Mouse (Mus musculus) thymus, postnatal 0 days (tissue): ENCODE results near the gene Tmem200a. TPM values are rescaled to one million over a fixed set of nuclear protein-coding genes. Genes with fewer than 3 reads are reported as not detected.

Experiments used
- DNase-seq: peaks from one replicate; pipeline ENCODE4 v3.0.0-alpha.2; 2015; ENCODE audit warnings: low spot score
- polyA plus RNA-seq: library from polyadenylated mRNA; unstranded; fragments of >200 nt; fragmentation: Nextera tagmentation; extraction: Ambion mirVana; gene quantifications from 2 replicates; pipeline ENCODE4 v1.2.1, GENCODE M21; 2015

Gene Tmem200a
- polyA plus RNA-seq, 1 experiment from 2014 or later = 0.49 TPM

DNA sequence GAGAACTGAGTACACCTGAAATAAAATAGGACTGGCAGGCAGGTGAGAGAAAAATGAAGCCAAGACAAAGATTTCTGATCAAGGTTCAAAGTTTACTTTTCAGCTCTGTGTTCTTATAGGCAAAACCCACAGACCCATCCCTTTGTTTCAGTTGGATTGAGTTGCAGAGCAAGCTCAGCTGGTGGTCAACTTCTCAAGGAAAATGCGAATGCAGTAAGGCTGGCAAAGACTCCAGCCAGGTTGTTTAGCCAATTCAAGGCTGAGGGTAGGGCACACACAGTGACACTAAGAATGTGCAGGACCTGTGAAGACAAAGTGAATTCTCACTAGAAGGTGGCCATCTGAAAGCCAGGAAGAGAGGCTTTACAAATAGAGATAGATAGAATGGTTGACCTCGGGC lies 94.8 kb downstream of the Tmem200a start:
- DNase-seq = no peak

DNA sequence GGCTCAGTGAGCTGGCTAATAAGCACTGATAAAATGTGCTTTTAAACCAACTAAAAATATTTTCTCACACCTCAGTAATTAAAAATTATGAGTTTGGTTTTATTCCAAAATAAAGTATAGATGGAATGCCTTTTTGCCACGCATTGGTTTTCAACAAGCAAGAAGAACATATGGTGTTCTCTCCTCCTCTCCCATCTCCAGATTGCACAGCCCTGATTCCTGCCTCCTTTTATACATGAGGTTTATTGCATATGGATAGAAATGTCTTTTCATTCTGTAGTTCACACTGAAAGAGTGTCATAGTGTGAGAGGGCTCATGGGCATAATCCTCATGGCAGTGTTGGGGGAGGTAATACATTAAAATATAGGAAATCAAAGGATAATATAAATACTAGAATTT lies 96.2 kb downstream of the Tmem200a start:
- no peak for DNase-seq

DNA sequence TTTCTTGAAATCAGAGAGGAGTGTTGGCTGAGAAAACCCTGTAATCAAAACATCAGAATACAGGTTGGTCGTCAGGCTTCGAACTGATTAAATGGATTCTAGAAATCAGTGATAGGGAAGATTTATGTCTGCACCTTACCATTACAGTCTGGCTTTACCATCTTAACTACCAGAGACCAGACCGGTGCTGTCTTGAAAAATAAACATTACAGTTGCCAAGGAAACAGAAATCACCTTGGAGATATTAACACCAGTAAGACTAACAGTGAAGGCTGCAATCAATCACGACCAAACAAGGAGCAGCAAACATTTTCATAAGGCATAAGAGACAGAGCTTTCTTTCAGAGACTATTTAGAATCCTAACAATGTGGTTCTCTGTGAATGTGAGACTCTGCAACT lies 116.0 kb downstream of the Tmem200a start:
- no peak for DNase-seq

GRCm38 (mm10) chr10:25961066-25961465 lies 117.8 kb downstream of the Tmem200a start:
- no peak for DNase-seq

GRCm38 (mm10) chr10:25958762-25959753 lies 119.8 kb downstream of the Tmem200a start:
- no peak for DNase-seq

DNA sequence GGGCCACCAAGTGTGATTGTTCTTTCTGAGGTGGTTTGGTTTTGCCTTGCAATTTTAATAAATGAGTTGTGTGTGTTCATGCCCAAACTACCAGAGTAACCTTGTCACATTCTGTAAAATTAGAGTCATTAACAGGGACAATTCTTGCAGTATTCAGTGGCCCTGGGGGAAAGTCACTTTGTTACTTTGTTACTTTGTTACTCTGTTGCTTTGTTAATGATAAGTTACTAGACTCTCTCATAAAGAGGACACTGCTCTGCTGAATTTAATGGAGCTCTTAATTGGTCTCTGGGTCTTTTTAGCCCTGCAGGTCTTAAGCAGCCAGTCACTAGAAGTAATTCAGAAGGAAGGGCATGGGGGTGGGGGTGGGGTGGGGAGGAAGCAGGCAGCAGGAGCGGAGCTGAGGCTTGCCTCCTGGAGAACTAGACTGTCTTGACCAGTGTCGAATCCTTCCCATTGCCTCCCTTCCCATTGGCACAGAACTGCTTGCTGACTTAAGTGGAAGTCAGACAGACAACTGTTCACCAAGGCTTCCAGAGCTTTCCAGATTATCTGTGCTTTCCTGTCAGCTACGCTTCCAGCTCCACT lies 124.1 kb downstream of the Tmem200a start:
- DNase-seq = no peak

- DNase-seq = no peak
These were observed 126.0 kb downstream of the Tmem200a start for GRCm38 (mm10) chr10:25952838-25953237.

DNA sequence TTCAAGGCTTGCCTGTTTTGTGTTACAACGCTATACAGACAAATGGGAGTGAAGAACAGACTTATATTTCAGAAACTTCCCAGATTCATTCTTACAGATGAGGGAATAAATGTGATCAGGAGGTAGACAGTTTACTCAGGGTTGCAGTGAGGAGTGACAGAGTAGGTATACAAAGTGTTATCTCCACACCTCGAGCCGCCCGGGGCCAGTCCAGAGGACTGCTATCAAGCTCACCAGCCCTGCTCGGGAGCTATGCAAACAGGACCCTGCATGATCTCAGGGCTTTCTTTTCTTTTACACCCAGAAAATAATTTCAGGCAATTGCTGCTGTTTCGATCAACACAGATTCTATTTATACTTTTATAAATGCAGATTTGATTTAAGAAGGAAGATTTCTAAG lies 126.7 kb downstream of the Tmem200a start:
- no peak for DNase-seq

DNA sequence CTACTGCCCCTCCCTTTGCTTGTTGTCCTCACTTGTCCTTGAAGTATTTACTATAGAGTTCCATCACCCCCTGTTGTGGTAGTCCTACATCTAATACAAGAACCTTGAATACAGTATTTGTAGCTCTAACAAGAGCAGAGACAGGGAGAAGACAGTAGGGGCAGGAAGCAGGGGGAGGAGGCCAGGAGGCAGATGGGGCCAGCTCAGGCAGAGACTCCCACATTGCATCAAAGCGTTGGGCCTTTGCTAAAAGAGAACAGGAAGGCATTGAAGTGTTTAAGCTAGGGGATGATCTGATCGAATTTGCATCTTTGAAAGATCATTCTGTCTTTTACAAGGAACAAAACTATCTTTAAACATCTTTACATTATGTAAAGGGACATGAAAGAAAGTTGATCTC lies 133.0 kb downstream of the Tmem200a start:
- no peak for DNase-seq

DNA sequence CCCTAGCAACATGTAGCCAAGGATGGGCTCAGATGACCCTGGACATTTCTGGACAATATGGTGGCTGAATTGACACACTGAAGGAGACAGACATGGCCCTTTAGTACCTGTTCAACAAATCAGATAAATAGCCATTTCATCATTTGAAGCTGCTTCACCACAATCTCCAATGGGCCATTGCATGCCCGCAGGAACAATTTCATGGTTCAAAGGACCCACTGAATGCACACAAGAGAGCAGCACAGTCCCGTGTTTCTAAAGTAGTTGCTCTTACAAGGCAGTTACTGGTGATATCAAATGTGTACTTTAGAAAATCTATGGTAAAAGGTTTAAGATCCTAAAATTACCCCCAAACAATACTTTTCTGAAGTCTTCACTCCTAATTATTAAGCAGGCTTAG lies 134.2 kb downstream of the Tmem200a start:
- DNase-seq = no peak

GRCm38 (mm10) chr10:25931796-25932195 lies 147.1 kb downstream of the Tmem200a start:
- DNase-seq = no peak

DNA sequence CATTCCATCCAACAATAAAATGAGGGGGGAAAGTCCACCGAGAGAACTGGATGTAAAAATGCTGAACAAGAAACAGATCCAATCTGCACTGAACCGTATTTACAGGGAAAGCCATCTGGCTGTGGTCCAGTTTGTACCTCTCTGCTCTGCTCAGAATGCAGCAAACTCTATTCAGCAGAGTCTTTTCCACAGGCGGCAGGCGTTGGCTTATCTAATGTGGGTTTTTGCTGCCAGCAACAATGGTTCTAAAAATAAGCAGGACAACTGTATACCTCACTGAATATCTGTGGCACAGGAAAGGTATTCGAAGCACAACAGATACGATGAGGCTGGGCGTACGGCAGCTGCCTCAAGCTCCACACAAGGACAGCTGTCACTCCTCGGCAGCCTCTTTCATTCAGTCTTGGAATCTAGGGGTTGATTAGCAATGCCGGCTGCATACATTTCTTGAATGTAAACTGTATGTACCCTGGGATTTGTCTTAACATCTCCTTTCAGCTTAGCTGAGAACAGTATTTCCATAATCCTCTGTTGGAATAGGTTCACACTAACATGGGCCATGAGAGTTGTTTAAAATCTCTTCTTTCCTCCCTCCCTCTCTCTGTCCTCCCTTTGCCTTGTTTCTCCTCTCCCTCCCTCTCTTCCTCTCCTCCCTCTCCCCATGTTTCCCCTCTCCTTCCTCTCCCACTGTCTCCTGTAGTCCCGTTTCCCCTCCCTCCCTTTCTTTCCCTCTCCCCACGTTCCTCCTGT lies 149.3 kb downstream of the Tmem200a start:
- DNase-seq = no peak

- DNase-seq = no peak
These were observed 149.9 kb downstream of the Tmem200a start for GRCm38 (mm10) chr10:25928861-25929368.

DNA sequence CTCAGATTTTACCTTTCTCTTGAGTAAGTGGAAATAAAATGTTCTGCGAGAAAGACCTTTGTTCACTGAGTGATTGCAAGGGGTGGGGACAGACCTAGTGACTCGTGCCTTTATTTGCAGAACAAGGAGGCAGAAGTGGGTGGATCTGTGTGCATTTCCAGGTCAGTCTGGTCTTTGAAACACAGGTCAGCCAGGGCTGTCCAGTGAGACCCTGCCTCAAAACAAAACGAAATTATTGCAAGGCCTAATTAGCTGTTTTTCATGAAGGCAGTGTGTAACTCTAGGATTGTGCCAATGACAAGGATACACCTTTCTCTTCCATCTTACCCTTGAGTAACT lies 150.4 kb downstream of the Tmem200a start:
- no peak for DNase-seq

GRCm38 (mm10) chr10:25927553-25928447 lies 151.1 kb downstream of the Tmem200a start:
- no peak for DNase-seq

- no peak for DNase-seq
These were observed 158.1 kb downstream of the Tmem200a start for GRCm38 (mm10) chr10:25920640-25921278.

DNA sequence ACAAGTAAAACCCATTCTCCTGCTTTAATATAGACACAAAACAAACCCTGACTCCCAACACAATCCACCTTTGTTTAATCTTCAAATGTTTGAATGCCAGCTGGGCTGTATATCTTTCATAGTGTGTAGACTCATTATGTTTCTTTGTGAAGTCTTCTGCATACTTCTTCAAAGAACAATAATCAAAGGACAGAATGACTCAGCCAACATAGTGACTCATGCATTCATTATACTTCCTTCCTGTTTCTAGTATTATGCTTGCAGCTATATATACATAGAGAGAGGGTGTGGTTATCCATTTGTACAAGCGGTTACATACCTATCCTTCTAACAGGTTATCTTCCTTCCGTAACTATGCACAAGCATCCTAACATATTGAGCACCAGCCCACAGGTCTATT lies 160.7 kb downstream of the Tmem200a start:
- DNase-seq = no peak

GRCm38 (mm10) chr10:25910270-25910669 lies 168.6 kb downstream of the Tmem200a start:
- DNase-seq = no peak

DNA sequence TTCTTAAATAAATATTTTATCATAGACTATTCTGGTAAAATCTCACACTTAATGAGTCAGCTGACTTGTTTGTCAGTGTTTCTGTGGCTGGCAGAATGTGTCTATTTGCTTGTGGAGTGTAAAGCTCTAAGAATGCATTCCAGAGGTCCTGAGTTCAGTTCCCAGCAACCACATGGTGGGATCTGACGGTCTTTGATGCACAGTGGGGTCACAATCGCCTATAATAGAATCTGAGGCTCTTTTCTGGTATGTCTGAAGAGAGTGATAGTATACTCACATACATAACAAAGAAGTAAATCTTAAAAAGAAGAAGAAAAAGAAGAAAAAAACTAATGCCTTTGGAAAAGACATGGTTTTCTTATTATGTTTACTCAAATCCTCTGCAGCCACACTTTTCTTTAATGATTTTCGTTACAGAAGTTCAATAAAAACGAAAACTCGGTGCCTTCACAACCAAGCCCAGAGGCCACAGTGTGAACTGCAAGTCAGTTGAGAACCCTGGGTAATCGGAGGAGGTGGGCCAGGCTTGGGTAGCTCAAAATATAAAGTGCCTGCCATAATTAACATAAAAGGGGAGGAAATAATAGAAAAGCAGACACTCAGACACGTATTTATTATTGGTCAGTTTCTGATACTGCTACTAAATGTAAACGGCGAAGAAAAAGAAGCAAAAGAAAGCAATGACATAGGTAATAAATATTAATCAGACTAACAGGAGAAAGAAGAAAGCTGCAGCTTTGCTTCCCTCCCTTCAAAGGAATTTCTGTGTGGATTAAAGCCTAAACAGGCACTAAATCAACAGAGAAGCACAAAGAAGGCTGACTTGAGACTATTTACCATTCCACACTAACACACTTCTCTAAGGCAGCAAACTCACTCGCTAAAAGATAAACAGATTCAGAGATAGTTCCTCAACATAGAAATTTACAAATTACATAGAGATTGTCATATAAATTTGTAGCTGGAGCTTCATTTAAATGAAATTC lies 170.5 kb downstream of the Tmem200a start:
- DNase-seq = no peak
